Comparison of ENCODE assay signal across 24 mouse cellular contexts in genomic region chr1:187345156-187345555, GRCm38 (mm10).
"Had no signal": no experiment of that assay in that cellular context is flagged by ENCODE, and none has a peak within 500 bp of the region (broad histone marks: within the 10 kb centered on the region; RNA-seq: fewer than 3 reads in every experiment).

No protein-coding gene starts in this region.

- H3K9me3 ChIP-seq: limb, embryonic 10.5 days; limb, embryonic 13.5 days; liver, embryonic 12.5 days; liver, embryonic 15.5 days; lung, embryonic 15.5 days; midbrain, embryonic 12.5 days; midbrain, embryonic 15.5 days; neural tube, embryonic 13.5 days had no signal

- H3K27me3 ChIP-seq: limb, embryonic 13.5 days; liver, embryonic 12.5 days; liver, embryonic 15.5 days; lung, embryonic 15.5 days; megakaryocyte, embryonic 14.5 days; midbrain, embryonic 12.5 days; midbrain, embryonic 15.5 days; neural tube, embryonic 13.5 days had no signal

- H3K4me1 ChIP-seq: limb, embryonic 13.5 days; lung, embryonic 15.5 days; midbrain, embryonic 12.5 days; midbrain, embryonic 15.5 days; neural tube, embryonic 13.5 days had no signal

- DNase-seq: kidney, adult 2 months; kidney, postnatal 25 days; layer of hippocampus, adult 9-11 months; liver; lung, adult 18-20 months; lung, postnatal 10 days; lung, postnatal 36 days; right cerebral cortex, postnatal 25 days; thymus, adult 2 months; thymus, postnatal 14 days; thymus, postnatal 4 days had no signal

- H3K36me3 ChIP-seq: liver, embryonic 15.5 days; midbrain, embryonic 15.5 days had no signal

- H3K4me2 ChIP-seq: limb, embryonic 13.5 days; liver, embryonic 12.5 days; liver, embryonic 15.5 days; lung, embryonic 15.5 days; midbrain, embryonic 12.5 days; midbrain, embryonic 15.5 days; neural tube, embryonic 13.5 days had no signal

- H3K27ac ChIP-seq: kidney, postnatal 0 days; layer of hippocampus, adult 2 months; limb, embryonic 10.5 days; limb, embryonic 13.5 days; liver, embryonic 12.5 days; liver, embryonic 15.5 days; lung, embryonic 15.5 days; midbrain, embryonic 12.5 days; midbrain, embryonic 15.5 days; neural tube, embryonic 13.5 days; stomach, postnatal 0 days had no signal

- ATAC-seq: liver, embryonic 12.5 days; midbrain, embryonic 15.5 days had no signal

- H3K9ac ChIP-seq: limb, embryonic 13.5 days; liver, embryonic 12.5 days; liver, embryonic 15.5 days; lung, embryonic 15.5 days; midbrain, embryonic 12.5 days; midbrain, embryonic 15.5 days; neural tube, embryonic 13.5 days had no signal

- H3K4me3 ChIP-seq: layer of hippocampus, adult 2 months; limb, embryonic 10.5 days; limb, embryonic 13.5 days; liver, embryonic 12.5 days; liver, embryonic 15.5 days; lung, embryonic 15.5 days; megakaryocyte, embryonic 14.5 days; midbrain, embryonic 12.5 days; midbrain, embryonic 15.5 days; myocyte; neural tube, embryonic 13.5 days had no signal
